In the genomic region with DNA sequence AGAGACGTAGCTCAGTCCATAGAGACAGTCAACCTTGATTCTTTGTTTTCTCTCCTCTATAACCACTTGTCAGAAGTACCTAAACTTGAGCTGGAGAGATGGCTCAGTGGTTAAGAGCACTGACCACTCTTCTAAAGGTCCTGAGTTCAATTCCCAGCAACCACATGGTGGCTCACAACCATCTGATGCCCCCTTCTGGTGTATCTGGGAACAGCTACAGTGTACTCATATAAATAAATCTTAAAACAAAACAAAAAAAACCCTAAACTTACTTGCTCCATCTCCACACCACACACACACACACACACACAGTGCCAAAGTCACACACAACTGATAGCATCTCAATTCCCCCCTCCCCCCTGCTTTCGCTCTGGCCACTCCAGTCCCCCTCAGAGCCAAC, we compare ENCODE assay signal across 9 mouse cellular contexts. TPM values are rescaled to one million over a fixed set of nuclear protein-coding genes. Genes with fewer than 3 reads are reported as not detected.
DNase-seq lines count a peak whose midpoint lies in the region; ATAC-seq and TF ChIP-seq lines count a peak whose summit lies in the region.
"Had no signal": no experiment of that assay in that cellular context is flagged by ENCODE, and none has a peak within 500 bp of the region (broad histone marks: within the 10 kb centered on the region; RNA-seq: fewer than 3 reads in every experiment).

No protein-coding gene starts in this region.

- DNase-seq in lung, embryonic 14.5 days = peak; percentile 11
- DNase-seq in lung, postnatal 4 days = no peak
- DNase-seq in embryonic facial prominence, embryonic 10.5 days (ENCODE audit: low spot score) = no peak
- no peak for DNase-seq in hindbrain, postnatal 0 days (ENCODE audit: low spot score)
- no peak for DNase-seq in adrenal gland, adult 18-20 months (ENCODE audit: low spot score in 2 of 2)
- DNase-seq in cerebellum, adult 8-10 months = no peak
- DNase-seq in spleen, adult 12 weeks (ENCODE audit: low spot score) = no peak
- DNase-seq: cerebellum, adult 9-10 months had no signal

- H3K27me3 ChIP-seq in lung, embryonic 14.5 days (ENCODE audit: insufficient read depth, low read length) = no peaks in the 10 kb centered on the region
- no peaks in the 10 kb centered on the region for H3K27me3 ChIP-seq in embryonic facial prominence, embryonic 10.5 days (replicated peaks; ENCODE audit: low read depth, poor library complexity, severe bottlenecking)
- no peaks in the 10 kb centered on the region for H3K27me3 ChIP-seq in hindbrain, postnatal 0 days (ENCODE audit: insufficient read depth, low read length)
- no peaks in the 10 kb centered on the region for H3K27me3 ChIP-seq in neural tube, embryonic 13.5 days

- no peak for ATAC-seq in lung, embryonic 14.5 days (ENCODE audit: insufficient read depth)
- no peak for ATAC-seq in hindbrain, postnatal 0 days
- no peak for ATAC-seq in neural tube, embryonic 13.5 days (ENCODE audit: low read depth)

- peak overlapping the region; percentile 61 for H3K4me3 ChIP-seq in lung, embryonic 14.5 days (ENCODE audit: low read depth, low read length)
- peak overlapping the region; percentile 83 for H3K4me3 ChIP-seq in embryonic facial prominence, embryonic 10.5 days
- no peak overlapping the region; the same call in 1 of the 2 replicates for H3K4me3 ChIP-seq in hindbrain, postnatal 0 days (ENCODE audit: low read length)
- 0 out of 2 replicates have a peak overlapping the region, but pooled peaks have one; percentile 75 for H3K4me3 ChIP-seq in neural tube, embryonic 13.5 days

- WGBS in lung, embryonic 14.5 days = 77% methylated on average over 2 of the region's 2 CpGs
- WGBS in embryonic facial prominence, embryonic 10.5 days = 82% methylated on average over 2 of the region's 2 CpGs
- 73% methylated on average over 2 of the region's 2 CpGs for WGBS in hindbrain, postnatal 0 days
- 76% methylated on average over 2 of the region's 2 CpGs for WGBS in neural tube, embryonic 13.5 days

- no peak overlapping the region for H3K27ac ChIP-seq in lung, embryonic 14.5 days (ENCODE audit: low read depth)
- 0 out of 2 replicates have a peak overlapping the region, but pooled peaks have one; percentile 88 for H3K27ac ChIP-seq in embryonic facial prominence, embryonic 10.5 days (replicated peaks)
- no peak overlapping the region for H3K27ac ChIP-seq in hindbrain, postnatal 0 days
- H3K27ac ChIP-seq in neural tube, embryonic 13.5 days (replicated peaks) = no peak overlapping the region

- peak overlapping the region; percentile 80 for H3K4me2 ChIP-seq in lung, embryonic 14.5 days
- peak overlapping the region; percentile 99 for H3K4me2 ChIP-seq in hindbrain, postnatal 0 days (ENCODE audit: low read depth, low read length)
- H3K4me2 ChIP-seq in neural tube, embryonic 13.5 days = peak overlapping the region; percentile 97

- H3K36me3 ChIP-seq in lung, embryonic 14.5 days (ENCODE audit: insufficient read depth) = peaks cover 19% of the 10 kb centered on the region
- peaks cover 25% of the 10 kb centered on the region for H3K36me3 ChIP-seq in embryonic facial prominence, embryonic 10.5 days (replicated peaks)
- H3K36me3 ChIP-seq in hindbrain, postnatal 0 days (ENCODE audit: insufficient read depth, low read length) = peaks cover 8% of the 10 kb centered on the region; the same call in 1 of the 2 replicates
- peaks cover 13% of the 10 kb centered on the region for H3K36me3 ChIP-seq in neural tube, embryonic 13.5 days

- H3K9ac ChIP-seq in lung, embryonic 14.5 days = peak overlapping the region; percentile 79; the same call in 1 of the 2 replicates
- H3K9ac ChIP-seq in hindbrain, postnatal 0 days (replicated peaks; ENCODE audit: low read length) = no peak overlapping the region
- no peak overlapping the region for H3K9ac ChIP-seq in neural tube, embryonic 13.5 days

- H3K4me1 ChIP-seq in lung, embryonic 14.5 days (ENCODE audit: insufficient read depth) = peaks cover 3% of the 10 kb centered on the region; the same call in 1 of the 2 replicates
- H3K4me1 ChIP-seq in embryonic facial prominence, embryonic 10.5 days = peaks cover 30% of the 10 kb centered on the region
- H3K4me1 ChIP-seq in hindbrain, postnatal 0 days (ENCODE audit: insufficient read depth, low read length) = peaks cover 13% of the 10 kb centered on the region; the same call in 1 of the 2 replicates
- peaks cover 23% of the 10 kb centered on the region for H3K4me1 ChIP-seq in neural tube, embryonic 13.5 days (replicated peaks)

- no peaks in the 10 kb centered on the region for H3K9me3 ChIP-seq in lung, embryonic 14.5 days (ENCODE audit: low read depth, low read length)
- no peaks in the 10 kb centered on the region for H3K9me3 ChIP-seq in embryonic facial prominence, embryonic 10.5 days
- no peaks in the 10 kb centered on the region for H3K9me3 ChIP-seq in hindbrain, postnatal 0 days (ENCODE audit: low read length)
- no peaks in the 10 kb centered on the region for H3K9me3 ChIP-seq in neural tube, embryonic 13.5 days

- TF ChIP-seq CTCF in lung, embryonic 14.5 days (IDR thresholded peaks at IDR 0.05; ENCODE audit: low read depth) = peak; percentile 33
- TF ChIP-seq CTCF in hindbrain, postnatal 0 days (IDR thresholded peaks at IDR 0.05; ENCODE audit: low read depth) = peak; percentile 31

RNA-seq across cellular contexts. Expression of a gene that starts 1.3 kb away (rescaled TPM):
- polyA plus RNA-seq in lung, embryonic 14.5 days (2014; fragmentation: Nextera tagmentation; extraction: Ambion mirVana) = 79.8 and 85.6 TPM in 2 replicates
- 76.9 and 79.3 TPM in 2 replicates for polyA plus RNA-seq in embryonic facial prominence, embryonic 10.5 days (2016; fragmentation: Nextera tagmentation; extraction: Ambion mirVana)
- total RNA-seq in hindbrain, postnatal 0 days (2014; rRNA removed) = 7.5 and 8.3 TPM in 2 replicates
- polyA plus RNA-seq in hindbrain, postnatal 0 days (2015; fragmentation: Nextera tagmentation; extraction: Ambion mirVana) = 14.9 and 17.3 TPM in 2 replicates
- polyA plus RNA-seq in neural tube, embryonic 13.5 days (2015; fragmentation: Nextera tagmentation; extraction: Ambion mirVana) = 10.8 and 13.6 TPM in 2 replicates
- under 1 TPM; 0.58 to 0.76 TPM for total RNA-seq in adrenal gland, adult 18-20 months (2021)

RNA-seq across cellular contexts. Expression of a gene that starts 1.7 kb away (rescaled TPM):
- 15.6 and 16.7 TPM in 2 replicates for polyA plus RNA-seq in lung, embryonic 14.5 days (2014; fragmentation: Nextera tagmentation; extraction: Ambion mirVana)
- polyA plus RNA-seq in embryonic facial prominence, embryonic 10.5 days (2016; fragmentation: Nextera tagmentation; extraction: Ambion mirVana) = 11.0 and 13.1 TPM in 2 replicates
- 15.0 and 15.3 TPM in 2 replicates for total RNA-seq in hindbrain, postnatal 0 days (2014; rRNA removed)
- polyA plus RNA-seq in hindbrain, postnatal 0 days (2015; fragmentation: Nextera tagmentation; extraction: Ambion mirVana) = 27.4 and 29.5 TPM in 2 replicates
- 30.5 and 35.5 TPM in 2 replicates for polyA plus RNA-seq in neural tube, embryonic 13.5 days (2015; fragmentation: Nextera tagmentation; extraction: Ambion mirVana)
- 10 to 100 TPM; 16.9 to 17.5 TPM for total RNA-seq in adrenal gland, adult 18-20 months (2021)

RNA-seq across cellular contexts. Expression of a gene that starts 16.4 kb away (rescaled TPM):
- 0.13 TPM in 1 of 2 replicates, not detected in the other for polyA plus RNA-seq in lung, embryonic 14.5 days (2014; fragmentation: Nextera tagmentation; extraction: Ambion mirVana)
- not detected in 2 replicates for polyA plus RNA-seq in embryonic facial prominence, embryonic 10.5 days (2016; fragmentation: Nextera tagmentation; extraction: Ambion mirVana)
- total RNA-seq in hindbrain, postnatal 0 days (2014; rRNA removed) = not detected in 2 replicates
- polyA plus RNA-seq in hindbrain, postnatal 0 days (2015; fragmentation: Nextera tagmentation; extraction: Ambion mirVana) = 0.08 and 0.30 TPM in 2 replicates
- 0.50 TPM in 1 of 2 replicates, not detected in the other for polyA plus RNA-seq in neural tube, embryonic 13.5 days (2015; fragmentation: Nextera tagmentation; extraction: Ambion mirVana)
- total RNA-seq in adrenal gland, adult 18-20 months (2021) = not detected
